Mouse (Mus musculus): ENCODE results near the gene Hmgcs2. TPM values are rescaled to one million over a fixed set of nuclear protein-coding genes. Genes with fewer than 3 reads are reported as not detected.

Hmgcs2 gene
- 8.8 and 9.9 TPM in 2 replicates for polyA plus RNA-seq (2012; rRNA removed)

GRCm38 (mm10) chr3:98280204-98280932 lies at the start of gene Hmgcs2:
Hmgcs2 (plus strand) TSS chr3:98280435.
- peak; percentile 23 for DNase-seq
- peak within 1 kb of the TSS; percentile 16; the same call in 1 of the 2 replicates for H3K4me3 ChIP-seq (ENCODE audit: control insufficient read depth, insufficient read depth, low read length)

GRCm38 (mm10) chr3:98233504-98233903 lies 46.7 kb upstream of the Hmgcs2 start:
- Histone ChIP-seq H3K27ac (ENCODE audit: control insufficient read depth, insufficient read depth, low read length) (no peak overlapping the region), H3K4me3 (ENCODE audit: control insufficient read depth, insufficient read depth, low read length) (no peak overlapping the region), H3K27me3 (ENCODE audit: control insufficient read depth, insufficient read depth, low read length) (no peaks in the 10 kb centered on the region), H3K36me3 (ENCODE audit: control insufficient read depth, insufficient read depth, low read length) (no peaks in the 10 kb centered on the region), H3K4me1 (replicated peaks; ENCODE audit: control insufficient read depth, insufficient read depth, low read length) (no peaks in the 10 kb centered on the region)
- DNase-seq, result no peak
- TF ChIP-seq CTCF (IDR thresholded peaks at IDR 0.05; ENCODE audit: borderline replicate concordance, control insufficient read depth, extremely low read depth, insufficient read depth, low read length, poor library complexity) (no peak), POLR2A (IDR thresholded peaks at IDR 0.05; ENCODE audit: control insufficient read depth, extremely low read depth, insufficient read depth, low read length, poor library complexity) (no peak)

More at GRCm38 (mm10) chr3:98280204-98280932, at the start of gene Hmgcs2:
- WGBS, result 62% methylated on average over 14 of the region's 14 CpGs
- Histone ChIP-seq H3K4me1 (replicated peaks; ENCODE audit: control insufficient read depth, insufficient read depth, low read length) (peaks cover 24% of the 10 kb centered on the region), H3K36me3 (ENCODE audit: control insufficient read depth, insufficient read depth, low read length) (no peaks in the 10 kb centered on the region), H3K27me3 (ENCODE audit: control insufficient read depth, insufficient read depth, low read length) (no peaks in the 10 kb centered on the region), H3K27ac (ENCODE audit: control insufficient read depth, insufficient read depth, low read length) (peak within 1 kb of the TSS; percentile 88)
- TF ChIP-seq POLR2A (IDR thresholded peaks at IDR 0.05; ENCODE audit: control insufficient read depth, extremely low read depth, insufficient read depth, low read length, poor library complexity) (no peak), CTCF (IDR thresholded peaks at IDR 0.05; ENCODE audit: borderline replicate concordance, control insufficient read depth, extremely low read depth, insufficient read depth, low read length, poor library complexity) (no peak)

GRCm38 (mm10) chr3:98236266-98236665 lies 44.0 kb upstream of the Hmgcs2 start:
- H3K27me3 ChIP-seq (ENCODE audit: control insufficient read depth, insufficient read depth, low read length), result no peaks in the 10 kb centered on the region
- WGBS, result 89% methylated on average over 6 of the region's 6 CpGs
- H3K4me1 ChIP-seq (replicated peaks; ENCODE audit: control insufficient read depth, insufficient read depth, low read length), result no peaks in the 10 kb centered on the region
- no peaks in the 10 kb centered on the region for H3K36me3 ChIP-seq (ENCODE audit: control insufficient read depth, insufficient read depth, low read length)
- H3K4me3 ChIP-seq (ENCODE audit: control insufficient read depth, insufficient read depth, low read length), result no peak overlapping the region
- no peak for DNase-seq
- H3K27ac ChIP-seq (ENCODE audit: control insufficient read depth, insufficient read depth, low read length), result no peak overlapping the region
- TF ChIP-seq CTCF (IDR thresholded peaks at IDR 0.05; ENCODE audit: borderline replicate concordance, control insufficient read depth, extremely low read depth, insufficient read depth, low read length, poor library complexity) (no peak), POLR2A (IDR thresholded peaks at IDR 0.05; ENCODE audit: control insufficient read depth, extremely low read depth, insufficient read depth, low read length, poor library complexity) (no peak)

- Histone ChIP-seq H3K27me3 (ENCODE audit: control insufficient read depth, insufficient read depth, low read length) (no peaks in the 10 kb centered on the region), H3K4me3 (ENCODE audit: control insufficient read depth, insufficient read depth, low read length) (no peak overlapping the region), H3K36me3 (ENCODE audit: control insufficient read depth, insufficient read depth, low read length) (no peaks in the 10 kb centered on the region), H3K27ac (ENCODE audit: control insufficient read depth, insufficient read depth, low read length) (no peak overlapping the region), H3K4me1 (replicated peaks; ENCODE audit: control insufficient read depth, insufficient read depth, low read length) (no peaks in the 10 kb centered on the region)
- 95% methylated on average over 5 of the region's 5 CpGs for WGBS
- no peak for DNase-seq
- TF ChIP-seq CTCF (IDR thresholded peaks at IDR 0.05; ENCODE audit: borderline replicate concordance, control insufficient read depth, extremely low read depth, insufficient read depth, low read length, poor library complexity), result no peak
- no peak for TF ChIP-seq POLR2A (IDR thresholded peaks at IDR 0.05; ENCODE audit: control insufficient read depth, extremely low read depth, insufficient read depth, low read length, poor library complexity)
Measured at GRCm38 (mm10) chr3:98237240-98237639, 43.0 kb upstream of the Hmgcs2 start.

- no peaks in the 10 kb centered on the region for H3K27me3 ChIP-seq (ENCODE audit: control insufficient read depth, insufficient read depth, low read length)
- no peak for DNase-seq
- H3K4me1 ChIP-seq (replicated peaks; ENCODE audit: control insufficient read depth, insufficient read depth, low read length), result no peaks in the 10 kb centered on the region
- TF ChIP-seq POLR2A (IDR thresholded peaks at IDR 0.05; ENCODE audit: control insufficient read depth, extremely low read depth, insufficient read depth, low read length, poor library complexity), result no peak
- no peak for TF ChIP-seq CTCF (IDR thresholded peaks at IDR 0.05; ENCODE audit: borderline replicate concordance, control insufficient read depth, extremely low read depth, insufficient read depth, low read length, poor library complexity)
- no peak overlapping the region for H3K27ac ChIP-seq (ENCODE audit: control insufficient read depth, insufficient read depth, low read length)
- no peak overlapping the region for H3K4me3 ChIP-seq (ENCODE audit: control insufficient read depth, insufficient read depth, low read length)
- H3K36me3 ChIP-seq (ENCODE audit: control insufficient read depth, insufficient read depth, low read length), result no peaks in the 10 kb centered on the region
- 93% methylated on average over 3 of the region's 3 CpGs for WGBS
Measured at GRCm38 (mm10) chr3:98238150-98238549, 42.1 kb upstream of the Hmgcs2 start.

- H3K27ac ChIP-seq (ENCODE audit: control insufficient read depth, insufficient read depth, low read length), result no peak overlapping the region
- WGBS, result 92% methylated on average over 3 of the region's 3 CpGs
Measured at GRCm38 (mm10) chr3:98242051-98242450, 38.2 kb upstream of the Hmgcs2 start.

More at GRCm38 (mm10) chr3:98242051-98242450, 38.2 kb upstream of the Hmgcs2 start:
- no peaks in the 10 kb centered on the region for H3K36me3 ChIP-seq (ENCODE audit: control insufficient read depth, insufficient read depth, low read length)
- TF ChIP-seq POLR2A (IDR thresholded peaks at IDR 0.05; ENCODE audit: control insufficient read depth, extremely low read depth, insufficient read depth, low read length, poor library complexity), result no peak
- TF ChIP-seq CTCF (IDR thresholded peaks at IDR 0.05; ENCODE audit: borderline replicate concordance, control insufficient read depth, extremely low read depth, insufficient read depth, low read length, poor library complexity), result no peak
- H3K4me1 ChIP-seq (replicated peaks; ENCODE audit: control insufficient read depth, insufficient read depth, low read length), result no peaks in the 10 kb centered on the region
- no peak overlapping the region for H3K4me3 ChIP-seq (ENCODE audit: control insufficient read depth, insufficient read depth, low read length)
- H3K27me3 ChIP-seq (ENCODE audit: control insufficient read depth, insufficient read depth, low read length), result no peaks in the 10 kb centered on the region
- DNase-seq, result no peak
